Mouse (Mus musculus) liver, adult 2 months (tissue): ENCODE results near the gene Plp1.

Experiments
- CTCF ChIP-seq: fragments of 200-500 bp; IDR thresholded peaks from 2 replicates; pipeline ENCODE4 v1.5.1; 2011; ENCODE audit warnings: low read depth, low read length, control low read depth
- POLR2A ChIP-seq: fragments of 200-500 bp; IDR thresholded peaks from 2 replicates; pipeline ENCODE4 v1.6.1; 2011; ENCODE audit warnings: low read length, control low read depth; ENCODE audit not compliant: insufficient read depth; ENCODE audit errors: extremely low read depth

DNA sequence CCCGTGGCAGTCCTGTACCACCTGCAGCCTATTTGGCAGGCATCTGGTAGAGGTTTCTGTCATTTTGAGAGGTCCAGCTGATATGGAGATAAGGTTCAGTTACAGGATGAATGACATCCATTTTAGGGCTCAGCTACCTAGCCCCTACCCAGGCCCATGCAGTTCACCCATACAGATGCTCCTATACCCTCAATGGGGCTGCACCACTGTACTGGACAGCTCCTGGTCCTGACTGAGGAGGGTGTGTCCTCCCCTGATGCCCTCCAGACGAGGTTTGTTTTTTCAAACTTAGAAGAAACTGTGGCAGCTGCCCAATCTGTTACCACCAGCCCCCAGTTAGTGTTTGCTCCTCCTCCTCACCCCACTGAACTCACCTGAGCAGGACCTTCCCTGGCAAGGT, 43.2 kb upstream of the Plp1 start:
- no peak for TF ChIP-seq CTCF
- no peak for TF ChIP-seq POLR2A
